Mouse (Mus musculus) small intestine, adult 2 months (tissue): ENCODE results near the gene Nkx2-9.

Source experiments
- CTCF ChIP-seq: fragments of 200-500 bp; IDR thresholded peaks from 2 replicates; pipeline ENCODE4 v1.5.1; 2012; ENCODE audit warnings: low read depth, mild to moderate bottlenecking, control low read depth, inconsistent platforms, low read length, moderate library complexity, mixed read lengths; ENCODE audit not compliant: insufficient replicate concordance, insufficient read length; ENCODE audit errors: extremely low read depth
- POLR2A ChIP-seq: fragments of 200-500 bp; IDR thresholded peaks from 2 replicates; pipeline ENCODE4 v1.6.1; 2012; ENCODE audit warnings: low read depth, mild to moderate bottlenecking, control low read depth, inconsistent platforms, low read length, moderate library complexity

DNA sequence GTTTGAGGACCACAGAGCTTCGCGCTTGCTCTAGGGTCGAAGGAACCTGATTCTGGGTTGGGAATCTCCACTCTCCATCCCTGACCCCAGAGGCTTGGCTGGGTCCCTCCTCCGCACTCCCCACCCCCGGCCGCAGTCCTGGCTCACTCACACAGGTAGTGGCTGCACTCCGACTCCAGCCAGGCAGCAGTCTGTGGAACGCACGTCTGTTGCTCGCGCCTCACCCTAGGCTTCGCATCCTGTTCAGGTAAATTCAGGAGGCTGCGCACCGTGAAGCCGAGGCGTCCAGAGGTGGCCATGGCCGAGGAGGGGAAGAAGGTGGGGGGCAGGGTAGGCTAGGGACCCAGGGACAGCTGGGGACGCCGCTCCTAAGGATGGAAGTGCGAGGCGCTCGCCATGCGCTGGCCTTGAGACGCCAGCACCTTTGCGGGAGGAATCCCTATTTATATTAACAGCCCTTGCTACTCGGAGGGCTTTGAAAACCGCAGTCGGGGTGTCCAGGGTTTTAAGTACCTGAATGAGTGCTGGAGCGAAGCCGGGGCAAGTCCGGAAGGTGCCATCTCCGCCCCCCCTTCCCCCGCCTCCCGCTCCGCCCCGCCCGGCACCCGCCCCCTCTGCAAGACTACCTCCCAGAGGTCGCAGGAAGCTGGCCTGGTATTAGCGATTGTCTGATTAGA lies at the start of gene Nkx2-9:
- no peak for TF ChIP-seq POLR2A
- no peak for TF ChIP-seq CTCF
